Mouse (Mus musculus): ENCODE results near the gene Psmb1. TPM values are rescaled to one million over a fixed set of nuclear protein-coding genes. Genes with fewer than 3 reads are reported as not detected.

Psmb1 gene
- polyA plus RNA-seq, 2 experiments: 85.5 to 173 TPM

DNA sequence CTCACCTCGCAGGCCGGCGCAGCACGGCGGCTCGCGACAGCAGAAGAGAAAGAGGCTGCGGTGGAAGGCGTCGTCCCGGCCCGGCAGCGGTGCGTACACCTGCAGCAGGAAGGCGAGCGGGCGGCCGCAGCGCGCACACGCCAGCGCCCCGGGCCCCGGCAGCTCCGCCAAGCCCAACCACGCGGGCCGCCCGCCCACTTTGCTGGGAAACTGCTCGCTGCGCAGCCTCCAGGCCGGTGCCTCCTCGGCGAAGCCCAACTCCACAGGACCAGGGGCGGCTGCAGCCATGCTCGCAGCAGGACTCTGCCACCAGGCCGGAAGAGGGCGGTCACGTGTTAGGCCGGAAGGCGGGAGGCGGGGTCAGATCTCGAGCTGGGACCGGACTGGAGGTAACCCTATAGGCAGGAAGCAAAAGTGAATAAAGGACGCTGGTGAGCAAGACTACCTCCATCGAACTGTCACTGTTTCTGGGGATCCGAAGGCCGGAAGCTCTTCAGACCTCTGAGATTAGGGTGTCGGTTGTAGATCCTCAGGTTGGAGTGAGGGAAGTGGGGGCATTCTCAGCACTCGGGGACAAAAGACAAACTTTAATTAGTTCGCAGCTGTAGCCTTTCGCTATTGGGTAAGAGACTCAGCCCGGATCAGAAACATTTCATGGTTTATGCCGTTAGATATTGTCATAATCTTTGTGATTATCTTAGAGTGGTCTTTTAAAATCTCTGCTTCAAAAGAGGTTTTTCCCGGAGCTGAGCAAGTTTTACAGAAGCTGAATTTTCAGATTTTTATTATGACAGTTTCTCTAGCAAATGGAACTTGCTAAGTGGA, 27.6 kb upstream of the Psmb1 start, which contains the start of gene Pdcd2:
Gene Pdcd2 (minus strand): TSS at position 316 of the 825 bp plus-strand sequence.
- DNase-seq (ENCODE audit: low read depth in 3 of 3, low spot score in 3 of 3) (peak; percentile 87 to 91 (median 89)), ATAC-seq (ENCODE audit: insufficient read depth) (peak; percentile 100)
- peak within 1 kb of the TSS; percentile 86 to 88 for H3K4me3 ChIP-seq (ENCODE audit: insufficient read depth in 1 of 2, low read depth in 2 of 2, low read length in 2 of 2)
- WGBS (ENCODE audit: insufficient replicate concordance): under 1% methylated on average over 50 of the region's 55 CpGs
- peak within 1 kb of the TSS; percentile 97 for H3K4me2 ChIP-seq (ENCODE audit: low read depth)
- H3K36me3 ChIP-seq (replicated peaks; ENCODE audit: control insufficient read depth, insufficient read depth, low read depth): peaks cover 9% of the 10 kb centered on the region
- peak within 1 kb of the TSS; percentile 77 for H3K27ac ChIP-seq
- peak; percentile 70 for TF ChIP-seq CTCF (IDR thresholded peaks at IDR 0.05; ENCODE audit: low read depth)
- no peak for TF ChIP-seq EP300 (IDR thresholded peaks at IDR 0.05; ENCODE audit: low read depth)
- peaks cover 6 to 11% of the 10 kb centered on the region in 2 experiments; a peak in 3 of 4 replicates for H3K4me1 ChIP-seq (replicated peaks; ENCODE audit: control insufficient read depth in 2 of 2, insufficient read depth in 2 of 2, low read length in 1 of 2)
- H3K27me3 ChIP-seq (ENCODE audit: control insufficient read depth, insufficient read depth, low read length): no peaks in the 10 kb centered on the region
- no peaks in the 10 kb centered on the region for H3K9me3 ChIP-seq (ENCODE audit: control insufficient read depth, low read length)
- H3K9ac ChIP-seq (replicated peaks): peak within 1 kb of the TSS; percentile 86

DNA sequence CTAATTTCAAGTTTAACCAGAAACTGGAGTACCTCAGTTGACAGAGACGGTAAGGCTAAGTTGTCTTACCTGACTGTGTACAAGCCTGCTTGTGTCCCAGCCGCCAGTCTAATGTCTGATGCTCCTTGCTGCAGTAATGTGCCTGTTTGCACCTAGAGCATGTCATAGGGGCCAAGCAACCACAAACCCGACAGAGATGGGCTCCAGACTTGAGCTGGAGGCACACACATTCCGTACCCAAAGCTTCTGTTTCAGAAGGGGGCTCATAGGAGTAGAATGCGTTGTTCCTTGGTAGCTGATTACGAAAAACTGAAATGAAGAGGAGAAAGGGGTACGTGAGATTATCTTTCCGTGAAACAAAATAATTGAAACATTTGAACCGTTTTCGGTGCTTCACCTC, 26.8 kb upstream of the Psmb1 start:
- Histone ChIP-seq H3K27me3 (ENCODE audit: control insufficient read depth, insufficient read depth, low read length) (no peaks in the 10 kb centered on the region), H3K9me3 (ENCODE audit: control insufficient read depth, low read length) (no peaks in the 10 kb centered on the region), H3K27ac (no peak overlapping the region), H3K9ac (replicated peaks) (peak overlapping the region; percentile 86), H3K4me3 (ENCODE audit: insufficient read depth in 1 of 2, low read depth in 2 of 2, low read length in 2 of 2) (peak overlapping the region; percentile 86 to 88), H3K4me2 (ENCODE audit: low read depth) (peak overlapping the region; percentile 97), H3K4me1 (replicated peaks; ENCODE audit: control insufficient read depth in 2 of 2, insufficient read depth in 2 of 2, low read length in 1 of 2) (peaks cover 6 to 11% of the 10 kb centered on the region in 2 experiments; a peak in 3 of 4 replicates), H3K36me3 (replicated peaks; ENCODE audit: control insufficient read depth, insufficient read depth, low read depth) (peaks cover 17% of the 10 kb centered on the region)
- 9% methylated on average over 10 of the region's 10 CpGs for WGBS (ENCODE audit: insufficient replicate concordance)
- no peak for TF ChIP-seq EP300 (IDR thresholded peaks at IDR 0.05; ENCODE audit: low read depth)
- no peak for TF ChIP-seq CTCF (IDR thresholded peaks at IDR 0.05; ENCODE audit: low read depth)
- DNase-seq (ENCODE audit: low read depth in 3 of 3, low spot score in 3 of 3): no peak
- no peak for ATAC-seq (ENCODE audit: insufficient read depth)

DNA sequence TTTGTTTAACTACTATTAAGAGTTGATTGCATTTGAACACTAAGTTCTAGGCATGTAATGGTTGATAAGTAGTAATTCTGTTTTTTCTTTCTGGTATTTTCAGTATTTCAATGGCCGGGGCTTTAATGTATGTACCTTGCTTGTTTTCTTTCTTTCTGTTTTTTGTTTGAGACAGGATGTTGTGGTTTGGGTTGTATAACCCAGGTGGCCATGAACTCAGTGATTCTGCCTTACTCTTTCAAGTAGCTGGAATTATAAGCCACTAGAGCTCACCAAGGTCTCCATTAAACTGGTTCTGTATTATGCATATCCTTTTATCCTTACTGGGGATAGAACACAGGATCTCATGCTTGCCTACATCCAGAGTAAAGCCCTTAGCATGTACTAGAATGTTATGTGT, 19.2 kb upstream of the Psmb1 start:
- ATAC-seq (ENCODE audit: insufficient read depth): no peak
- TF ChIP-seq EP300 (IDR thresholded peaks at IDR 0.05; ENCODE audit: low read depth): no peak
- TF ChIP-seq CTCF (IDR thresholded peaks at IDR 0.05; ENCODE audit: low read depth): no peak
- Histone ChIP-seq H3K4me1 (replicated peaks; ENCODE audit: control insufficient read depth in 2 of 2, insufficient read depth in 2 of 2, low read length in 1 of 2) (no peaks in the 10 kb centered on the region), H3K4me2 (ENCODE audit: low read depth) (no peak overlapping the region), H3K27ac (no peak overlapping the region), H3K4me3 (ENCODE audit: insufficient read depth in 1 of 2, low read depth in 2 of 2, low read length in 2 of 2) (no peak overlapping the region), H3K36me3 (replicated peaks; ENCODE audit: control insufficient read depth, insufficient read depth, low read depth) (peaks cover 72% of the 10 kb centered on the region), H3K9me3 (ENCODE audit: control insufficient read depth, low read length) (no peaks in the 10 kb centered on the region), H3K9ac (replicated peaks) (no peak overlapping the region), H3K27me3 (ENCODE audit: control insufficient read depth, insufficient read depth, low read length) (no peaks in the 10 kb centered on the region)
- no peak for DNase-seq (ENCODE audit: low read depth in 3 of 3, low spot score in 3 of 3)
- 86% methylated on average over 1 of the region's 1 CpGs for WGBS (ENCODE audit: insufficient replicate concordance)

DNA sequence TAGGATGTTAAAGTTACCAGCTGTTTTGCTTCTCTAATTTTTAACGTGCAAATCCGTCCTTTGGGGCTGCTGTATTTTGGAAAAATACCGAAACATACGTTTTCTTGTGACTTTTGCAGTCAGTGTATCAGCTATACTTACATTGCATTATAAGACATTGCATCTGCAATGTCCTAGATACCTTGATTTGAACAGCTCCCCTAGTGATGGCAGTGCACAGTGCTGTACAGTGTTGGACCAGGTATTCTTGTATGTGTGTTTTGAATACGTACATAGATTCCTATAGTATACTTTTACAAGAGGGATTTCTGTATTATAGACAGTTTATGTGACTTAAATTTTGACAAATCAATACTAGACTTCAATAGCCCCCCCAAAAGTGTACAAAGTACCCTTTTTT, 18.6 kb upstream of the Psmb1 start:
- Histone ChIP-seq H3K9me3 (ENCODE audit: control insufficient read depth, low read length) (no peaks in the 10 kb centered on the region), H3K27me3 (ENCODE audit: control insufficient read depth, insufficient read depth, low read length) (no peaks in the 10 kb centered on the region), H3K27ac (no peak overlapping the region), H3K4me1 (replicated peaks; ENCODE audit: control insufficient read depth in 2 of 2, insufficient read depth in 2 of 2, low read length in 1 of 2) (no peaks in the 10 kb centered on the region), H3K9ac (replicated peaks) (no peak overlapping the region), H3K36me3 (replicated peaks; ENCODE audit: control insufficient read depth, insufficient read depth, low read depth) (peaks cover 78% of the 10 kb centered on the region), H3K4me2 (ENCODE audit: low read depth) (no peak overlapping the region), H3K4me3 (ENCODE audit: insufficient read depth in 1 of 2, low read depth in 2 of 2, low read length in 2 of 2) (no peak overlapping the region)
- no peak for DNase-seq (ENCODE audit: low read depth in 3 of 3, low spot score in 3 of 3)
- ATAC-seq (ENCODE audit: insufficient read depth): no peak
- TF ChIP-seq EP300 (IDR thresholded peaks at IDR 0.05; ENCODE audit: low read depth): no peak
- TF ChIP-seq CTCF (IDR thresholded peaks at IDR 0.05; ENCODE audit: low read depth): no peak
- WGBS (ENCODE audit: insufficient replicate concordance): 89% methylated on average over 5 of the region's 5 CpGs

DNA sequence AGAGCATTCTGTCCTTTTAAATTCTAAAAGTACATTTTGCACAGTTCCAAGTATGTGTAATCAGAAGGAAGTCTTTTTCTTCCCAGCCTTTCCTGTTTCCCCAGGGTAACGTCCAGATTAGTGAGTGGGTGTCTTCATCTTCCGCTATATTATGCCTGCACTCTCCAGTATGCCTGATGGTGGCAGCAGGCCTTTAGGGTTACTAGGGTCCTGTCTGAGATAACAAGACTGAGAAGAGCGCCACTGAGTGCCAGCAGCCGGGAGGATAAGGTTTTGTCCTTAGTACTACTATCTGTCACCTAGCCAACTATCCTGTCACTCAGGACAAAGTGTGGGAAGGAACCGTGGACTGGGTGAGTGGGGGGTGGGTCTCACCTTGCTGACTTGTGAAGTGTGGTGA, 18.2 kb upstream of the Psmb1 start:
- H3K27ac ChIP-seq: no peak overlapping the region
- H3K4me3 ChIP-seq (ENCODE audit: insufficient read depth in 1 of 2, low read depth in 2 of 2, low read length in 2 of 2): no peak overlapping the region
- 56% methylated on average over 5 of the region's 5 CpGs for WGBS (ENCODE audit: insufficient replicate concordance)
- H3K9ac ChIP-seq (replicated peaks): no peak overlapping the region
- peaks cover 78% of the 10 kb centered on the region for H3K36me3 ChIP-seq (replicated peaks; ENCODE audit: control insufficient read depth, insufficient read depth, low read depth)
- no peaks in the 10 kb centered on the region for H3K27me3 ChIP-seq (ENCODE audit: control insufficient read depth, insufficient read depth, low read length)
- DNase-seq (ENCODE audit: low read depth in 3 of 3, low spot score in 3 of 3) (no peak), ATAC-seq (ENCODE audit: insufficient read depth) (no peak; the same call in 1 of the 2 replicates)
- H3K9me3 ChIP-seq (ENCODE audit: control insufficient read depth, low read length): no peaks in the 10 kb centered on the region
- no peaks in the 10 kb centered on the region for H3K4me1 ChIP-seq (replicated peaks; ENCODE audit: control insufficient read depth in 2 of 2, insufficient read depth in 2 of 2, low read length in 1 of 2)
- 0 out of 2 replicates have a peak, but pooled peaks have one; percentile 18 for TF ChIP-seq CTCF (IDR thresholded peaks at IDR 0.05; ENCODE audit: low read depth)
- TF ChIP-seq EP300 (IDR thresholded peaks at IDR 0.05; ENCODE audit: low read depth): no peak
- H3K4me2 ChIP-seq (ENCODE audit: low read depth): no peak overlapping the region

Data from liver, embryonic 14.5 days (tissue).